9 mouse cellular contexts compared by ENCODE assay signal in genomic region chr2:58282259-58282910, GRCm38 (mm10).
DNase-seq lines count a peak whose midpoint lies in the region; ATAC-seq lines count a peak whose summit lies in the region.
"Had no signal": no experiment of that assay in that cellular context is flagged by ENCODE, and none has a peak within 500 bp of the region (broad histone marks: within the 10 kb centered on the region; RNA-seq: fewer than 3 reads in every experiment).

No protein-coding gene starts in this region.

- H3K9me3 ChIP-seq in embryonic facial prominence, embryonic 14.5 days (ENCODE audit: control insufficient read depth, low read length) = no peaks in the 10 kb centered on the region
- no peaks in the 10 kb centered on the region for H3K9me3 ChIP-seq in midbrain, embryonic 13.5 days
- H3K9me3 ChIP-seq in stomach, embryonic 14.5 days (ENCODE audit: control insufficient read depth, low read depth, low read length) = no peaks in the 10 kb centered on the region
- H3K9me3 ChIP-seq: lung, embryonic 15.5 days had no signal

- intact Hi-C loops in left cerebral cortex, postnatal 25 days (cut with DNase I) = loop anchor here (5.0 kb wide), 1 partner anchor 80 kb away; no protein-coding TSS in a partner anchor

- no peak overlapping the region for H3K4me3 ChIP-seq in embryonic facial prominence, embryonic 14.5 days (ENCODE audit: low read depth, low read length)
- no peak overlapping the region for H3K4me3 ChIP-seq in midbrain, embryonic 13.5 days (replicated peaks)
- H3K4me3 ChIP-seq in stomach, embryonic 14.5 days (ENCODE audit: low read depth, low read length) = no peak overlapping the region
- H3K4me3 ChIP-seq: lung, embryonic 15.5 days had no signal

- peak; percentile 79; the same call in 1 of the 2 replicates for ATAC-seq in embryonic facial prominence, embryonic 14.5 days (ENCODE audit: low read depth)
- peak; percentile 63; the same call in 1 of the 2 replicates for ATAC-seq in midbrain, embryonic 13.5 days
- peak; percentile 76; the same call in 1 of the 2 replicates for ATAC-seq in stomach, embryonic 14.5 days (ENCODE audit: insufficient number of reproducible peaks, insufficient read depth, low FRiP score, low read depth)

- H3K36me3 ChIP-seq in embryonic facial prominence, embryonic 14.5 days (ENCODE audit: control insufficient read depth, insufficient read depth, low read length) = no peaks in the 10 kb centered on the region
- no peaks in the 10 kb centered on the region for H3K36me3 ChIP-seq in midbrain, embryonic 13.5 days
- no peaks in the 10 kb centered on the region for H3K36me3 ChIP-seq in stomach, embryonic 14.5 days (ENCODE audit: control insufficient read depth, insufficient read depth, low read length)
- H3K36me3 ChIP-seq: lung, embryonic 15.5 days had no signal

- no peak overlapping the region for H3K27ac ChIP-seq in embryonic facial prominence, embryonic 14.5 days (replicated peaks; ENCODE audit: low read depth, low read length)
- H3K27ac ChIP-seq in midbrain, embryonic 13.5 days = no peak overlapping the region
- H3K27ac ChIP-seq in stomach, embryonic 14.5 days (ENCODE audit: low read length) = no peak overlapping the region
- H3K27ac ChIP-seq: lung, embryonic 15.5 days had no signal

- DNase-seq in left cerebral cortex, adult 11 months (ENCODE audit: low spot score) = peak; percentile 30
- no peak for DNase-seq in left cerebral cortex, postnatal 25 days (ENCODE audit: low spot score in 2 of 2)
- peak; percentile 64 for DNase-seq in adrenal gland, postnatal 25 days
- peak; percentile 48 for DNase-seq in embryonic facial prominence, embryonic 14.5 days (ENCODE audit: low spot score)
- peak; percentile 72 for DNase-seq in heart, postnatal 4 days
- DNase-seq in left cerebral cortex, adult 18-20 months (ENCODE audit: low spot score in 2 of 2) = peak; percentile 41 to 65

- no peak overlapping the region for H3K4me2 ChIP-seq in embryonic facial prominence, embryonic 14.5 days (ENCODE audit: low read depth, low read length)
- no peak overlapping the region for H3K4me2 ChIP-seq in midbrain, embryonic 13.5 days (replicated peaks)
- no peak overlapping the region for H3K4me2 ChIP-seq in stomach, embryonic 14.5 days (replicated peaks; ENCODE audit: low read depth, low read length)
- H3K4me2 ChIP-seq: lung, embryonic 15.5 days had no signal

- H3K4me1 ChIP-seq in embryonic facial prominence, embryonic 14.5 days (ENCODE audit: control insufficient read depth, insufficient read depth, low read length) = no peaks in the 10 kb centered on the region
- H3K4me1 ChIP-seq in midbrain, embryonic 13.5 days (replicated peaks) = no peaks in the 10 kb centered on the region
- H3K4me1 ChIP-seq in stomach, embryonic 14.5 days (ENCODE audit: control insufficient read depth, insufficient read depth, low read length) = no peaks in the 10 kb centered on the region
- H3K4me1 ChIP-seq: lung, embryonic 15.5 days had no signal

- no peaks in the 10 kb centered on the region for H3K27me3 ChIP-seq in embryonic facial prominence, embryonic 14.5 days (replicated peaks; ENCODE audit: control insufficient read depth, insufficient read depth, low read length)
- no peaks in the 10 kb centered on the region for H3K27me3 ChIP-seq in midbrain, embryonic 13.5 days
- H3K27me3 ChIP-seq in stomach, embryonic 14.5 days (ENCODE audit: control insufficient read depth, insufficient read depth, low read length) = no peaks in the 10 kb centered on the region
- H3K27me3 ChIP-seq: lung, embryonic 15.5 days had no signal

- WGBS in embryonic facial prominence, embryonic 14.5 days = 53% methylated on average over 8 of the region's 8 CpGs
- WGBS in midbrain, embryonic 13.5 days = 51% methylated on average over 8 of the region's 8 CpGs
- 53% methylated on average over 8 of the region's 8 CpGs for WGBS in stomach, embryonic 14.5 days

- no peak overlapping the region for H3K9ac ChIP-seq in embryonic facial prominence, embryonic 14.5 days (ENCODE audit: low read depth, low read length)
- no peak overlapping the region for H3K9ac ChIP-seq in midbrain, embryonic 13.5 days (replicated peaks)
- no peak overlapping the region for H3K9ac ChIP-seq in stomach, embryonic 14.5 days (replicated peaks; ENCODE audit: low read depth, low read length)
- H3K9ac ChIP-seq: lung, embryonic 15.5 days had no signal

Comparison
In these comparisons a context has a peak if more than half of its experiments do, and no peak if none do; other contexts are left out.
1. DNase-seq: peak in left cerebral cortex, adult 11 months (single experiment), adrenal gland, postnatal 25 days (single experiment), embryonic facial prominence, embryonic 14.5 days (single experiment), heart, postnatal 4 days (single experiment) and left cerebral cortex, adult 18-20 months (2 of 2); none in left cerebral cortex, postnatal 25 days (0 of 2).
2. Peak in every context shown above with its lines, with median percentiles within 50 percentile points of each other: ATAC-seq.